Mouse (Mus musculus) neural tube, embryonic 14.5 days (tissue): ENCODE measurements at regions not wholly inside any gene's neighbourhood (a gene's known extent, or its start where the extent isn't known, plus 50 kb on each side); places are given as distances from the start of the nearest gene placed in this dataset.

Source experiments
- ATAC-seq: fragments of 200-750 bp; cut with Nextera tagmentation; 2 replicates; pipeline ENCODE4 v1.8.0; 2017; ENCODE audit warnings: low read depth, mild to moderate bottlenecking, moderate TSS enrichment, moderate library complexity
- H3K27ac ChIP-seq: fragments of 300-500 bp; sonication (generic); 2 replicates; pipeline ENCODE4 v1.5.1; 2014; ENCODE audit warnings: low read depth, mild to moderate bottlenecking, control low read depth, low read length, moderate library complexity, mixed read lengths
- H3K27me3 ChIP-seq: fragments of 300-500 bp; sonication (generic); 2 replicates; pipeline ENCODE4 v1.6.1; 2014; ENCODE audit warnings: low read length; ENCODE audit not compliant: control insufficient read depth, insufficient read depth
- H3K36me3 ChIP-seq: fragments of 300-500 bp; sonication (generic); 2 replicates; pipeline ENCODE4 v1.6.1; 2014; ENCODE audit warnings: low read length, mixed read lengths; ENCODE audit not compliant: control insufficient read depth, insufficient read depth
- H3K4me1 ChIP-seq: fragments of 300-500 bp; sonication (generic); 2 replicates; pipeline ENCODE4 v1.6.1; 2014; ENCODE audit warnings: low read length; ENCODE audit not compliant: control insufficient read depth, insufficient read depth
- H3K4me2 ChIP-seq: fragments of 300-500 bp; sonication (generic); 2 replicates; pipeline ENCODE4 v1.6.1; 2014; ENCODE audit warnings: mild to moderate bottlenecking, low read depth, low read length, control low read depth
- H3K4me3 ChIP-seq: fragments of 300-500 bp; sonication (generic); 2 replicates; pipeline ENCODE4 v1.5.1; 2014; ENCODE audit warnings: low read depth, low read length, control low read depth, mixed read lengths
- H3K9ac ChIP-seq: fragments of 300-500 bp; sonication (generic); replicated peaks from 2 replicates; pipeline ENCODE4 v1.6.1; 2014; ENCODE audit warnings: low read depth, mild to moderate bottlenecking, control low read depth, low read length, mixed read lengths
- H3K9me3 ChIP-seq: fragments of 300-500 bp; sonication (generic); 2 replicates; pipeline ENCODE4 v1.6.1; 2016; ENCODE audit warnings: low read length; ENCODE audit not compliant: control insufficient read depth
- WGBS: fragments of 180-500 bp; shearing (Covaris S2); extraction: QIAGEN DNeasy Blood & Tissue Kit; methylation state at CpG from one replicate; pipeline ENCODE4 v1.1.7; 2014; 5-methylcytosine and 5-hydroxymethylcytosine counted together

GRCm38 (mm10) chr14:61998259-61998658, 294.1 kb upstream of the Rnaseh2b start:
- peaks cover 3% of the 10 kb centered on the region; the same call in 1 of the 2 replicates for H3K4me1 ChIP-seq
- 89% methylated on average over 3 of the region's 3 CpGs for WGBS
- H3K36me3 ChIP-seq, result no peaks in the 10 kb centered on the region
- H3K4me2 ChIP-seq, result no peak overlapping the region
- no peak overlapping the region for H3K4me3 ChIP-seq
- no peak overlapping the region for H3K9ac ChIP-seq
- H3K27me3 ChIP-seq, result no peaks in the 10 kb centered on the region
- no peak overlapping the region for H3K27ac ChIP-seq
- no peaks in the 10 kb centered on the region for H3K9me3 ChIP-seq
- no peak for ATAC-seq

GRCm38 (mm10) chr14:62001481-62001949, 290.9 kb upstream of the Rnaseh2b start:
- no peaks in the 10 kb centered on the region for H3K9me3 ChIP-seq
- H3K27me3 ChIP-seq, result no peaks in the 10 kb centered on the region
- H3K4me1 ChIP-seq, result peaks cover 9% of the 10 kb centered on the region; the same call in 1 of the 2 replicates
- no peak for ATAC-seq
- no peak overlapping the region for H3K9ac ChIP-seq
- no peak overlapping the region for H3K4me3 ChIP-seq
- H3K36me3 ChIP-seq, result no peaks in the 10 kb centered on the region
- H3K27ac ChIP-seq, result no peak overlapping the region
- no peak overlapping the region for H3K4me2 ChIP-seq
- 35% methylated on average over 7 of the region's 7 CpGs for WGBS

- H3K4me2 ChIP-seq, result no peak overlapping the region
- ATAC-seq, result no peak
- WGBS, result 68% methylated on average over 5 of the region's 5 CpGs
These were observed 290.3 kb upstream of the Rnaseh2b start for GRCm38 (mm10) chr14:62002131-62002530.

GRCm38 (mm10) chr14:62003013-62003781, 289.2 kb upstream of the Rnaseh2b start:
- H3K4me2 ChIP-seq, result no peak overlapping the region; the same call in 1 of the 2 replicates
- no peak overlapping the region for H3K4me3 ChIP-seq
- H3K36me3 ChIP-seq, result no peaks in the 10 kb centered on the region
- H3K9ac ChIP-seq, result no peak overlapping the region
- H3K27ac ChIP-seq, result no peak overlapping the region
- no peaks in the 10 kb centered on the region for H3K27me3 ChIP-seq
- peaks cover 9% of the 10 kb centered on the region; the same call in 1 of the 2 replicates for H3K4me1 ChIP-seq
- WGBS, result 37% methylated on average over 16 of the region's 16 CpGs
- peak; percentile 49; the same call in 1 of the 2 replicates for ATAC-seq
- H3K9me3 ChIP-seq, result no peaks in the 10 kb centered on the region

More at GRCm38 (mm10) chr14:62002131-62002530, 290.3 kb upstream of the Rnaseh2b start:
- no peaks in the 10 kb centered on the region for H3K9me3 ChIP-seq
- H3K27me3 ChIP-seq, result no peaks in the 10 kb centered on the region
- H3K4me3 ChIP-seq, result no peak overlapping the region
- peaks cover 9% of the 10 kb centered on the region; the same call in 1 of the 2 replicates for H3K4me1 ChIP-seq
- no peak overlapping the region for H3K9ac ChIP-seq
- no peaks in the 10 kb centered on the region for H3K36me3 ChIP-seq
- H3K27ac ChIP-seq, result no peak overlapping the region

- Histone ChIP-seq H3K27ac (no peak overlapping the region), H3K36me3 (no peaks in the 10 kb centered on the region), H3K4me1 (peaks cover 9% of the 10 kb centered on the region; the same call in 1 of the 2 replicates), H3K4me3 (no peak overlapping the region), H3K9me3 (no peaks in the 10 kb centered on the region), H3K27me3 (no peaks in the 10 kb centered on the region), H3K9ac (no peak overlapping the region), H3K4me2 (no peak overlapping the region)
- ATAC-seq, result no peak
- 91% methylated on average over 2 of the region's 2 CpGs for WGBS
These were observed 288.6 kb upstream of the Rnaseh2b start for GRCm38 (mm10) chr14:62003797-62004196.

- Histone ChIP-seq H3K27ac (no peak overlapping the region), H3K36me3 (no peaks in the 10 kb centered on the region), H3K4me2 (no peak overlapping the region), H3K9ac (no peak overlapping the region), H3K27me3 (no peaks in the 10 kb centered on the region), H3K4me3 (no peak overlapping the region), H3K9me3 (no peaks in the 10 kb centered on the region), H3K4me1 (0 out of 2 replicates have a peak, but pooled peaks cover 3% of the 10 kb centered on the region)
- no peak for ATAC-seq
- WGBS, result 95% methylated on average over 5 of the region's 5 CpGs
These were observed 283.7 kb upstream of the Rnaseh2b start for GRCm38 (mm10) chr14:62008707-62009106.

GRCm38 (mm10) chr14:62018804-62019203, 273.6 kb upstream of the Rnaseh2b start:
- no peaks in the 10 kb centered on the region for H3K27me3 ChIP-seq
- 90% methylated on average over 4 of the region's 4 CpGs for WGBS
- no peak overlapping the region for H3K27ac ChIP-seq
- H3K36me3 ChIP-seq, result no peaks in the 10 kb centered on the region
- H3K4me2 ChIP-seq, result no peak overlapping the region
- H3K9me3 ChIP-seq, result no peaks in the 10 kb centered on the region
- H3K9ac ChIP-seq, result no peak overlapping the region
- H3K4me1 ChIP-seq, result no peaks in the 10 kb centered on the region
- H3K4me3 ChIP-seq, result no peak overlapping the region
- no peak for ATAC-seq

GRCm38 (mm10) chr14:62020996-62021395, 271.4 kb upstream of the Rnaseh2b start:
- Histone ChIP-seq H3K9me3 (no peaks in the 10 kb centered on the region), H3K4me2 (no peak overlapping the region), H3K4me1 (no peaks in the 10 kb centered on the region), H3K4me3 (no peak overlapping the region), H3K9ac (no peak overlapping the region), H3K36me3 (no peaks in the 10 kb centered on the region), H3K27ac (no peak overlapping the region), H3K27me3 (no peaks in the 10 kb centered on the region)
- WGBS, result 80% methylated on average over 3 of the region's 3 CpGs
- ATAC-seq, result no peak

GRCm38 (mm10) chr14:62022193-62022592, 270.2 kb upstream of the Rnaseh2b start:
- Histone ChIP-seq H3K9ac (no peak overlapping the region), H3K36me3 (no peaks in the 10 kb centered on the region), H3K27ac (no peak overlapping the region), H3K27me3 (no peaks in the 10 kb centered on the region), H3K4me3 (no peak overlapping the region), H3K4me2 (no peak overlapping the region), H3K4me1 (no peaks in the 10 kb centered on the region), H3K9me3 (no peaks in the 10 kb centered on the region)
- 95% methylated on average over 3 of the region's 3 CpGs for WGBS
- no peak for ATAC-seq
